Mouse (Mus musculus): ENCODE data around the gene Gm11492. TPM values are rescaled to one million over a fixed set of nuclear protein-coding genes. Genes with fewer than 3 reads are reported as not detected.

The Gm11492 gene
- total RNA-seq, 2 experiments from 2014 or later = not detected

- DNase-seq (ENCODE audit: low spot score in 2 of 2) = no peak
- Histone ChIP-seq H3K4me3 (peak overlapping the region; percentile 78), H3K27ac (peak overlapping the region; percentile 92)
- no peak for TF ChIP-seq CTCF (conservative IDR thresholded peaks at IDR 0.05)
These were observed 29.5 kb downstream of the Gm11492 start for GRCm38 (mm10) chr11:87595976-87596375.

GRCm38 (mm10) chr11:87596492-87596891 is 30.0 kb downstream of the Gm11492 start:
- peak overlapping the region; percentile 78 for H3K4me3 ChIP-seq
- peak overlapping the region; percentile 10; the same call in 1 of the 2 replicates for H3K27ac ChIP-seq
- no peak for DNase-seq (ENCODE audit: low spot score in 2 of 2)
- TF ChIP-seq CTCF (conservative IDR thresholded peaks at IDR 0.05) = peak; percentile 43

DNA sequence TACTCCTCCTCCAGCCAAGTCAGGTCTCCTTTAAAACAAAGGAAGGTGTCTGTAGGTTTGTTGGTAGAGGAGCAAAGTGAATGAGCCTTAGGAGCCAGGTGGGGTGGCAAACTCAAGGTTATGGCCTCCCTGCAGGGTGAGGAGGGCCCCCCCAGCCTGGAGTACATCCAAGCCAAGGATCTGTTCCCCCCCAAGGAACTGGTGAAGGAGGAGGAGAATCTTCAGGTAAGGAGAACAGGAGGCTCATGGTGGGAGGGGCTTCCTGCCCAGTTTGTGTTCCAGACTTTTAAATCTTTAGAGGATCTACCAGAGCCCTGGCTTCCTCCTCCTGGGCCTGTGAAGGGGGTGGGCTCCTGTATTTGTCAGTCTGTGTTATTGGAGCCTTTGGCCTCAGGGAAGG is 30.6 kb downstream of the Gm11492 start:
- DNase-seq (ENCODE audit: low spot score in 2 of 2) = no peak
- peak overlapping the region; percentile 10; the same call in 1 of the 2 replicates for H3K27ac ChIP-seq
- no peak for TF ChIP-seq CTCF (conservative IDR thresholded peaks at IDR 0.05)
- H3K4me3 ChIP-seq = no peak overlapping the region

- no peak for DNase-seq (ENCODE audit: low spot score in 2 of 2)
- TF ChIP-seq CTCF (conservative IDR thresholded peaks at IDR 0.05) = no peak
- H3K27ac ChIP-seq = no peak overlapping the region
- no peak overlapping the region for H3K4me3 ChIP-seq
These were observed 33.1 kb downstream of the Gm11492 start for GRCm38 (mm10) chr11:87599395-87600089.

GRCm38 (mm10) chr11:87600322-87600853 is 33.9 kb downstream of the Gm11492 start:
- DNase-seq (ENCODE audit: low spot score in 2 of 2) = no peak
- Histone ChIP-seq H3K27ac (no peak overlapping the region), H3K4me3 (no peak overlapping the region)
- no peak for TF ChIP-seq CTCF (conservative IDR thresholded peaks at IDR 0.05)

- Histone ChIP-seq H3K27ac (no peak overlapping the region), H3K4me3 (no peak overlapping the region)
- DNase-seq (ENCODE audit: low spot score in 2 of 2) = no peak
- TF ChIP-seq CTCF (conservative IDR thresholded peaks at IDR 0.05) = no peak
These were observed 35.8 kb downstream of the Gm11492 start for GRCm38 (mm10) chr11:87602234-87602633.

- H3K27ac ChIP-seq = no peak overlapping the region
- TF ChIP-seq CTCF (conservative IDR thresholded peaks at IDR 0.05) = no peak
- H3K4me3 ChIP-seq = no peak overlapping the region
- no peak for DNase-seq (ENCODE audit: low spot score in 2 of 2)
These were observed 37.1 kb downstream of the Gm11492 start for GRCm38 (mm10) chr11:87603571-87603970.

- Histone ChIP-seq H3K27ac (no peak overlapping the region), H3K4me3 (no peak overlapping the region)
- no peak for DNase-seq (ENCODE audit: low spot score in 2 of 2)
- TF ChIP-seq CTCF (conservative IDR thresholded peaks at IDR 0.05) = no peak
These were observed 42.8 kb downstream of the Gm11492 start for GRCm38 (mm10) chr11:87609264-87609663.

DNA sequence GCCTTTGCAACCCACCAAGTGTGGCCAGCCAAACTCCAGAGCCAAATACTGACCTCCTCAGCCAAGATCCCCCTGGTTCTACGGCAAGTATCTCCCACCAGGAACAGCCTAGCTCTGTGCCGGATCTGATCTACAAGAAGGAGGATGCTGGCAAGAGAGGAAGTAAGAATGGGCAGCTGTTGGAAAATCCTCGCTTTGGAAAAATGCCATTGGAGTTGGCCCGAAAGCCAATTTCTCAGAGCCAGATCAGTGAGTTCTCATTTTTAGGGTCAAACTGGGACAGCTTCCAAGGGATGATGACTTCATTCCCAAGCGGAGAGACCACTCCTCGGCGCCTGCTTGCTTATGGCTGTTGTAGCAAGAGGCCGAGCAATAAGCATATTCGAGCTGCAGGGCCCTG is 45.1 kb downstream of the Gm11492 start:
- no peak for TF ChIP-seq CTCF (conservative IDR thresholded peaks at IDR 0.05)
- DNase-seq (ENCODE audit: low spot score in 2 of 2) = no peak
- peak overlapping the region; percentile 46; the same call in 1 of the 2 replicates for H3K27ac ChIP-seq
- H3K4me3 ChIP-seq = no peak overlapping the region

- TF ChIP-seq CTCF (conservative IDR thresholded peaks at IDR 0.05) = no peak
- peak in 1 of 2 experiments; percentile 1 for DNase-seq (ENCODE audit: low spot score in 2 of 2)
- Histone ChIP-seq H3K4me3 (no peak overlapping the region), H3K27ac (no peak overlapping the region)
These were observed 47.5 kb downstream of the Gm11492 start for GRCm38 (mm10) chr11:87613972-87614371.

DNA sequence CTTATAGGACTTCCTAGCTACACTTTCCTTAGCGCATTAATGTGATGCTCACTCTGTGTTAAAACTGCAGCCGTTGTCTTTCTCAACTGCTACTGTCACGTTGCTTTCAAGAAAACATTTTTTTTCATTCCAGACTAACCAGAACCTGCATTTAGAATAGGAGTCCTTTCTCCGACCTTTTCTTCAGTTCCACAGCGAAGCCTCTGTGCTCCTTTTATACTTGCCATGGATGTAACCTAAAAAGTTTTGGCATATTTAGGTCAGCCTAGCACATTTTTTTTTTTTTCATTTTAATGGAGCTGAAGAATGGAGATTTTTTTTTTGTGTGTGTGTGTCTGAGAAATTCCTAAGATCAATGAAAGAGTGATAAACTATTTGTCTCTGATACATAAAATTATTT is 49.1 kb downstream of the Gm11492 start:
- no peak for TF ChIP-seq CTCF (conservative IDR thresholded peaks at IDR 0.05)
- H3K4me3 ChIP-seq = no peak overlapping the region
- no peak for DNase-seq (ENCODE audit: low spot score in 2 of 2)
- peak overlapping the region; percentile 32; the same call in 1 of the 2 replicates for H3K27ac ChIP-seq

- Histone ChIP-seq H3K4me3 (no peak overlapping the region), H3K27ac (0 out of 2 replicates have a peak overlapping the region, but pooled peaks have one; percentile 32)
- no peak for TF ChIP-seq CTCF (conservative IDR thresholded peaks at IDR 0.05)
- no peak for DNase-seq (ENCODE audit: low spot score in 2 of 2)
These were observed 49.5 kb downstream of the Gm11492 start for GRCm38 (mm10) chr11:87615952-87616351.

GRCm38 (mm10) chr11:87616790-87617474 is 50.5 kb downstream of the Gm11492 start, which contains the start of gene Hsf5:
Gene Hsf5 (plus strand): TSS chr11:87617164.
- no peak for TF ChIP-seq CTCF (conservative IDR thresholded peaks at IDR 0.05)
- no peak for DNase-seq (ENCODE audit: low spot score in 2 of 2)
- Histone ChIP-seq H3K4me3 (no peak within 1 kb of the TSS), H3K27ac (peak within 1 kb of the TSS; percentile 49; the same call in 1 of the 2 replicates)
